Mouse (Mus musculus) hindlimb bud, embryonic 11.5 days (tissue): Measurements from ENCODE around the gene Sec14l1.

Source experiments
- DNase-seq: peaks from one replicate; pipeline ENCODE4 v3.0.0-alpha.2; 2012; ENCODE audit warnings: low read depth, low spot score; ENCODE audit errors: extremely low spot score

Gene Sec14l1

DNA sequence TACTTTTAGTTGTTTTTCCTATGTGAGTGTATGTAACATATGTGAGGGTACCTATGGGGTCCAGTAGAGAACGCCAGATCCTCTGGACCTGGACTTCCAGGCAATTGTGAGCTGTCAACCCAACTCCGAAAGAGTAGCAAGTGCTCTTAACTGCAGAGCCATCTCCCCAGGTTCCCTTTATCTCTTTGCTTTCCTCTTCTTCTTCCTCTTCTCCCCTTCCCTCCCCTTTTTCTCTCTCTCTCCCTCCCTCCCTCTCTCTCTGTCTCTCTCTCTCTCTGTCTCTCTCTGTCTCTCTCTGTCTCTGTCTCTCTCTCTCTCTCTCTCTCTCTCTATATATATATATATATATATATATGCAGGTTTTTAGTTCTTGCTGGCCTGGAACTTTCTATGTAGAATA, 7.1 kb upstream of the Sec14l1 start:
- no peak for DNase-seq

DNA sequence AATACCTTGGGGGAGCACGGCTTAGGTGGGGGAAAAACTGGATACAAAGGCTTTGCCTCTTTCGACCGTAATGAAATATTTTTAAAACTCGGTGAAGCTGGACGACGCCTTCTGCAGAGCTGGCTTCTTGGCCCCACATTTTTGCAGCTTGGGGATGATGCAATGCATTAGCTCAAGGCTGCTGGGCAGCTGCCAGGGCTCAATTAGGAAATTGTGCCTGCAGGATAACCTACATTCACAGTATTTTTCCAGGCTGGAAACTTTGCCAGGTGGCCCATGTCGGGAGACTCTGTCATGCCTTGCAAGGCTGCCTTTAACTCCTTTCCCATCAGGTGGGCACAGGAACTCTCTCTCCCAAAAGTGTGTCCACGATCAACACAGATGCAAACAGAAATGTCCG, 6.4 kb upstream of the Sec14l1 start:
- no peak for DNase-seq

DNA sequence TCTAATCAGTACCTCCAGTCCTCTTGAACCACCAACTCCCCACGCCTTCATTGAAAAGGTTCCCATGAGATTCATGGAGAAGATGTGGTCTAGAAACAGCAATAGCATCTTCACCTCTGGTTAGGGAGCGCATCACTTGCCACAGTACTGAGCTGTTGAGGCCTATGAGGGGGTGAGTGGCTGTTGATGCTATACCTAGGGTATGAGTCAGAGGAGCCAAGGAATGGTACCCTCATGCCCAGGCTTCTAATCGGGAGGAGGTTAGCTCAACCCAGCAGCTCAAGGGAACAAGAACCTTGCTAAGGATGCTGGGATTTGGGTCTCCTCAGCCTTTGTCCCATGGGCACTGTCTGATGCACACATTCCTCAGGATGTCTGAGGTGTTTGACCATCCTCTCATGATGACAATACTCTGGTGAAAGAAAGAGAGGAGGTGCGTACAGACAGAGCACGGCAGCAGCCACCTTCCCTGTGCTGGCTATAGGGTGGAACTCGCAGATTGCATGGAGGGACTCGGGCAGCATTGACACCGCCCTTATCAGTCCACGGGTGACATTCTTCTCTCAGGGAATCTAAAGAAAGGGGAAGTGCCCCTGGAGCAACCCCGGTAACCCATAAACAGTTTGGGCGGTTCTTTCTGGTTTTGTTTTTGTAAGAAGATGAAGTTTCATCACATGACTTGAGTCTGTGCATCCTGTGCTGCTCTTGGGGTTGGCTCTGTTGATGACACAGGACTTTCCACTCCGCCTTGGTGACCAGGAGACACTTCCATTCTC, 5.6 kb upstream of the Sec14l1 start:
- no peak for DNase-seq

- no peak for DNase-seq
Observed at GRCm38 (mm10) chr11:117111967-117112648, 2.9 kb upstream of the Sec14l1 start.

GRCm38 (mm10) chr11:117112649-117113051, 2.3 kb upstream of the Sec14l1 start:
- DNase-seq, result no peak

DNA sequence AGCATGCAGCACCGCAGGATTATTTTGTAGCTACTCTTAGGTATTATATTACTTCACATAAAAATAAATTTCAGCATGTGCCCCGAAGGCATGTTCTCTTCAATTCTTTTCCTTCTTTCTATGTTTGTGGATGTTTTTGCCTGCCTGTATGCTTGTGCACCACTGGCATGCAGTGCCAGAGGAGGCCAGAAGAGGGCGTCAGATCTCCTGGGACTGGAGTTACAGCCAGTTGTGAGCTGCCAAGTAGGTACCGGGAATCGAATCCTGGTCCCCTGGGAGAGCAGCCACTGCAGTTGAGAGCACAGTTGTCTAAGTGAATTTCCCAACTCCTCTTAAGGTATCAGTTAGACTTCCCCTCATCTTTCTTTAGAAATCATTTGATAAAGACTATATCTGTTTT, 1.6 kb upstream of the Sec14l1 start:
- DNase-seq, result no peak

GRCm38 (mm10) chr11:117114231-117114591, 757 bp upstream of the Sec14l1 start:
- DNase-seq, result no peak

DNA sequence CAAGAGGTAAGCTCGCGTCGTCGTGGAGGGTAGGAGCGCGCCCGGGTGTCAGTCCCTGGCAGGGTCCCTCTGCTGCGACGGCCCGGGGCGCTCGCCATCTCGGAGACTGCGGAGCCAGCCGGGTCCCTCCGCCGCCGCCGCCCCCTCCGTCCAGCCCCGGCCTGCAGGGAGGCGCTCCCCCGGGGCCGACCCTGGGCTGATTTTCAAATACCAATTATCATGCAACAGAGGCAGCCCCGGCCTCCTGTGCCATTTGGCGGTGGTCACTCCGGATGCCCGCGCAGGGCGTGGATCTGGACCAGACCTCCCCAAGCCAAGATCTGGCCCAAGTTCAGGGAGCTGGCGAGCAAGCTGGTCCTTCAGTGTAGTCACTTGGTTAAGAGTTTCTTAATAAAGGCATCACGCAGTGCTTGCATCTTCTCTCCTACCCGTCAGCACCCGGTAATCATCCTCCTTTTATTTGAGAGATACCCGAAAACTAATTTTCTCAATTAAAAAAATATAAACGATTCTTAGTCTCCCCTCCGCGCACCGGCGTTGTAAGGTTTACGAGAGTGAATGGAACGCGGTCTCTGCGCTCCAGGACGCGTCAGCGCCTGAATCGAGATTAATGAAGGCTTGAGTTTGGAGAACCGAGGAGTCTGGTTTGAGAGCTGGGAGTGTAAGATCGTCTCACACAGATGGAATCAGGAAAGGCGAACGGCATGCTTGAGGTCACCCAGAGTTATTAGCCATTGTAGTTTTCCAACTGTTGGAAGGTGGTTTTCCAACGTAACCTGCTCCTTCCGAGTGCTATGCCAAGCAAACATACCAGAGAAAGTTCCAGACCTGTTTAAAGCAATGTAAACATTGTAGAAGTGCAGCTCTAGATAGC, 615 bp downstream of the Sec14l1 start:
- DNase-seq, result no peak

DNA sequence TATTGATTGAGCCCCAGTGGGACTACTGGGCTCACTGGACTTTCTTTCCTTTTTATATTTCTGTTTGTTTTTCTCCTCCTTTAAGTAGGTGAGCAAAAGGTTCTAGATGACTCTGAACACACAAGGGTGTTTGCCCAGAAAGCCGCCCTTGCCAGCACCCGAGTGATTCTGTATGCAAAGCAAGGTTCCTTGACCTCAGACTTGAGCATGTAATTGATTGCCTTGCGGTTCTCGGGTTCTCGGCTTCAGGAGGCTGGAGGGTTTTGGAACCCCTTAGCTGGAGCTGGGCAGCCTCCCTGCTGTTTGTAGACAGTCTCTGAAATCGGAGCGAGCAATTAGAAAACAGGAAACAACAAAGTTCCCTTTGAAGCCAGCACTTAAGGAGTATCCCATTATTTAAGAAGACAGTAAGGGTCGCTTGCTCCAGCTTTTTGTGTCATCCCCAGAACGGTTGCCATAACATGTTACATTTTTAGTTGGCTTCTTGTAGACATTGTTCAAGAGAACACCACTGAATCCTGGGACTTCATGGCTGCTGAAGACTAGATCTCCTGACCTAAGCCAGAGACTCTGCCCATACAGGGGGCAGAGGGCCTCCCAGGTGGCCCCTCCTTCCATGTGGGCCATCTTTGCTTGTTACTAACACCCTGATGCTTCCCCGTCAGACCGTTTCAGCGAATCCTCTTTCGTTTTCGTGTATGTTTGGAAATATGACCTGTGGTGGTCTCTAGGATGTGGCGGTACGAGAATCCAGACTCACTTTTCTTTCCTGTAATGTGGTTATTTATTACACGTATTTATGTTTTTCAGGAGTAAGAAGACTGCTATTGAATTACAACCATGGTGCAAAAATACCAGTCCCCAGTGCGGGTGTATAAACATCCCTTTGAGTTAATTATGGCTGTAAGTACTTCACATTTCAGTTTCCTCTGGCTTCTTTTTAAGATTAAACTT, 1.7 kb downstream of the Sec14l1 start:
- no peak for DNase-seq

- DNase-seq, result no peak
Observed at GRCm38 (mm10) chr11:117117321-117117720, 2.4 kb downstream of the Sec14l1 start.

- DNase-seq, result no peak
Observed at GRCm38 (mm10) chr11:117117791-117118190, 2.8 kb downstream of the Sec14l1 start.

DNA sequence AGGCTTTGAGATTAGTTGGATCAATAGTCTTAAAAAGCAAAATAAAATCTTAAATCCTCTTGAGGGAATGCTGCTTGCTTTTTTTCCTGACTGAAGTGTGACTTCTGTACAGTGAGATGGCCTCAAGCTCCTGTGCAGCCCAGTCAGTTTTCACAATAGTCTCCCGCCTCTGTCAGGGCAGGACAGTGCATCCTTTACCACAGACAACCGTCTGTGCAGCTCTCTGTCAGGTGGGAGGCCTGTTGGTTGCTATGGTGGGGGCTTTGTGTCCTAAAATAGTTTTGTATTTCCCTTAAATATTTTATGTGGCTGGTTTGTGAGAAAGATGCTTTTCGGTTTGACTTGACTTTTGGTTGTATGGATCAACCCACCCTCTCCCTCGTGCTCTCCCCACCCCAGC, 3.3 kb downstream of the Sec14l1 start:
- no peak for DNase-seq

GRCm38 (mm10) chr11:117118721-117119321, 3.9 kb downstream of the Sec14l1 start:
- DNase-seq, result no peak

DNA sequence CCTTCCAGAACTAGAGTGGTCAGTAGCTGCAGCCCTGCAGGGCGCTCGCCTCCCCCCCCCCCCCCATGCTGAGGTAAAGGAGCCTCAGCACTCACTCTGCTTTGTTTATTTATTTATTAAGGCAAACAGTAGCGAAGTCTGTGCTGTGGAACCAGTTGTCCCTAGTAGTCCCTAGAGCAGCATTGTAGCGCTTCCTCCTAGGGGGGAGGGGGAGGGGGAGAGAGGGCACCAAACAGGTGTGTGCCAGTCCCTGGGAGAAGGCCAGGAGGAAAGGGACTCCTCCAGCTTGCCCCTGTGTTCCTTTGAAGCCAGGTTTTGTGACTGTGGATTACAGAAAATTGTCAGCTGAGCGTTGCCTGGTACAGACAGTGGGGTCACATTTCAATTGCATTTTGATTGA, 4.8 kb downstream of the Sec14l1 start:
- no peak for DNase-seq

GRCm38 (mm10) chr11:117120285-117121163, 5.6 kb downstream of the Sec14l1 start:
- no peak for DNase-seq

GRCm38 (mm10) chr11:117121164-117121535, 6.2 kb downstream of the Sec14l1 start:
- no peak for DNase-seq

GRCm38 (mm10) chr11:117121954-117122353, 7.0 kb downstream of the Sec14l1 start:
- DNase-seq, result no peak

GRCm38 (mm10) chr11:117123418-117124085, 8.6 kb downstream of the Sec14l1 start:
- DNase-seq, result no peak

DNA sequence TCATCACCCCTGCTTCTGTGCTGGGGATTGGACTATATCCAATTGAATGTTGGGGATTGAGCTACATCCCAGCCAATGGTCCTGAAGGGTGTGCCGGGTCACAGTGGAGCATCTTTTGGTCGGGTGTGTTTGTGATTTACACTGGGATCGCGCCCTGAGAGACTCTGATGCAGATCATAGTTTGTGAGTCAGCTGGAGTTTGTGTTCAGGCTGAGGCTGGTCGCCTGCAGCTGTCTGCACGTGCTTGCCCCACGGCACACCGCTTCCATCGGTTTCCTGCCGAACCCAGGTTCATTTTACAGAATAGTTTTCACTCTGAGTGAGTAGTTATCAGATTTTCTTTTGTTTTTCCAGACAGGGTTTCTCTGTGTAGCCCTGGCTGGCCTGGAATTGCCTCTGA, 9.6 kb downstream of the Sec14l1 start:
- no peak for DNase-seq
